Mouse (Mus musculus) cerebellum, adult 2 months (tissue): ENCODE results near the gene Btbd2.

ENCODE experiments used
- CTCF ChIP-seq: fragments of 200-500 bp; IDR thresholded peaks from 2 replicates; pipeline ENCODE4 v1.5.1; 2011; ENCODE audit warnings: low read depth, mild to moderate bottlenecking, control low read depth, low read length, moderate library complexity, borderline replicate concordance; ENCODE audit not compliant: insufficient read depth
- POLR2A ChIP-seq: fragments of 200-500 bp; IDR thresholded peaks from 2 replicates; pipeline ENCODE4 v1.6.1; 2011; ENCODE audit warnings: low read length, control low read depth, borderline replicate concordance; ENCODE audit not compliant: insufficient read depth

DNA sequence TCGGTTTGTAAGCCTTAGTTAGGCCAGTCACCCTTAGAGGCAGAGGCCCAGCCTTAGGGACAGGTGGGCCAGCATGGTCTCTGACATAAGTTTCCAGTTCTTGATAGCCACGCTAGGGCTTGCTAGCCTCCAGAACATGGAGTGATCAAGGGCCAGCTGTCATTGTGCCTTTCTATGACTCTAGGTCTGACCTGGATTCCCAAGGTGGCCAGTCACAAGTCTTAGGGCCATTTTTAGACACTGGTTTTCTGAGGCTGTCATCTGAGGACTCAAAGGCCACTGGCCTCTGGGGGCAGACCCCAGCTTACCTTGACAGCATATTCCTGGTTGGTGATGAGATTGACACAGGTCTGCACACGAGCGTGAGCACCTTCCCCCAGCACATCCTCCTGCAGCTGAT is 14.4 kb upstream of the Btbd2 start:
- TF ChIP-seq CTCF (no peak), POLR2A (no peak)
